Mouse (Mus musculus) megakaryocyte, embryonic 14.5 days (primary cell): ENCODE results near the gene Kif1b.

ENCODE experiments used
- FLI1 ChIP-seq: IDR thresholded peaks from 2 replicates; pipeline ENCODE4 v1.6.1; 2012; ENCODE audit warnings: low read length, inconsistent platforms, mixed read lengths
- GATA1 ChIP-seq: IDR thresholded peaks from 3 replicates; pipeline ENCODE4 v1.6.1; 2012; ENCODE audit warnings: mixed read lengths, low read length, inconsistent platforms, borderline replicate concordance

DNA sequence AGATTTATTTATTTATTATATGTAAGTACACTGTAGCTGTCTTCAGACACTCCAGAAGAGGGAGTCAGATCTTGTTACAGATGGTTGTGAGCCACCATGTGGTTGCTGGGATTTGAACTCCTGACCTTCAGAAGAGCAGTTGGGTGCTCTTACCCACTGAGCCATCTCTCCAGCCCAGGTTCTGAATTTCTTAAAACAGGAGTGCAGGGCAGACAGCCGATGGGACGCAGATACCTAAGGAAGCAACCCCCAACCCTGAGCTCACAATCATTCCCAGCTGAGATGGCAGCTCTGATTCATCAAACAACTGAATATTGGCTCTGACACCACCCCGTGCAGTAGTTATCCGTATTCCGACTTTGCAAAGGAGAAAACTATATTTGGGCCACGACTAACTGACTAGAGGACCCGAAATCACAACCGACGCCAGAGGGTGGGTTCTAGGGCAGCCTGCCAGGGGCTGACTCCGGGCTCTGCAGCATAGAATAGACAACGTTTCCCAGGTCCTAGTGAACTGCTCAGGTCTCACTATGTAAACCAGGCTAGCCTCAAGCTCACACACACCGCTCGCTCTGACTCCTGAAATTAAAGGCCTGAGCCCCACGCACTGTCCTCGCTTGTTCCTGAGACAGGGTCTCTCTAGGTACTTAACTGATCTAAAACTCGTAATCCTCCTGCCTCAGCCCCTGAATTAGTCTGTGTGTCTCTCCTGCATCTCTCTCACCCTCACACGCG, 171.2 kb downstream of the Kif1b start:
- TF ChIP-seq GATA1 (no peak), FLI1 (no peak)
